Mouse (Mus musculus): ENCODE measurements around the gene Gm20388. TPM values are rescaled to one million over a fixed set of nuclear protein-coding genes. Genes with fewer than 3 reads are reported as not detected.

Gm20388 gene
- polyA plus RNA-seq, 1 experiment from 2014 or later = not detected

GRCm38 (mm10) chr8:120138958-120139357, 228.3 kb downstream of the Gm20388 start:
- Histone ChIP-seq H3K27me3 (ENCODE audit: control insufficient read depth, insufficient read depth, low read length) (no peaks in the 10 kb centered on the region), H3K36me3 (ENCODE audit: control insufficient read depth, insufficient read depth, low read length) (no peaks in the 10 kb centered on the region), H3K4me1 (ENCODE audit: control insufficient read depth, insufficient read depth, low read length) (peaks cover 3% of the 10 kb centered on the region; the same call in 1 of the 2 replicates), H3K4me2 (no peak overlapping the region), H3K9ac (ENCODE audit: low read length) (no peak overlapping the region), H3K9me3 (ENCODE audit: control insufficient read depth, low read length) (no peaks in the 10 kb centered on the region), H3K27ac (ENCODE audit: low read depth, low read length) (no peak overlapping the region), H3K4me3 (ENCODE audit: low read depth, low read length) (no peak overlapping the region)
- ATAC-seq (ENCODE audit: low FRiP score) (no peak), DNase-seq (ENCODE audit: low spot score, missing footprints) (no peak)
- 91% methylated on average over 2 of the region's 2 CpGs for WGBS

- no peak overlapping the region for H3K27ac ChIP-seq (ENCODE audit: low read depth, low read length)
- no peak for ATAC-seq (ENCODE audit: low FRiP score)
- no peak overlapping the region for H3K4me2 ChIP-seq
- H3K4me1 ChIP-seq (ENCODE audit: control insufficient read depth, insufficient read depth, low read length) = peaks cover 14% of the 10 kb centered on the region
- H3K36me3 ChIP-seq (ENCODE audit: control insufficient read depth, insufficient read depth, low read length) = no peaks in the 10 kb centered on the region
- no peak overlapping the region for H3K9ac ChIP-seq (ENCODE audit: low read length)
- WGBS = 83% methylated on average over 3 of the region's 3 CpGs
- H3K27me3 ChIP-seq (ENCODE audit: control insufficient read depth, insufficient read depth, low read length) = no peaks in the 10 kb centered on the region
- H3K9me3 ChIP-seq (ENCODE audit: control insufficient read depth, low read length) = no peaks in the 10 kb centered on the region
- no peak overlapping the region for H3K4me3 ChIP-seq (ENCODE audit: low read depth, low read length)
- no peak for DNase-seq (ENCODE audit: low spot score, missing footprints)
Measured at GRCm38 (mm10) chr8:120140769-120141168, 230.1 kb downstream of the Gm20388 start.

GRCm38 (mm10) chr8:120143911-120144651, 233.4 kb downstream of the Gm20388 start:
- H3K4me2 ChIP-seq = no peak overlapping the region

GRCm38 (mm10) chr8:120144652-120145301, 234.1 kb downstream of the Gm20388 start:
- DNase-seq (ENCODE audit: low spot score, missing footprints) = no peak
- no peaks in the 10 kb centered on the region for H3K9me3 ChIP-seq (ENCODE audit: control insufficient read depth, low read length)
- H3K4me3 ChIP-seq (ENCODE audit: low read depth, low read length) = no peak overlapping the region
- peak overlapping the region; percentile 12; the same call in 1 of the 2 replicates for H3K9ac ChIP-seq (ENCODE audit: low read length)
- H3K4me1 ChIP-seq (ENCODE audit: control insufficient read depth, insufficient read depth, low read length) = peaks cover 14% of the 10 kb centered on the region
- no peaks in the 10 kb centered on the region for H3K27me3 ChIP-seq (ENCODE audit: control insufficient read depth, insufficient read depth, low read length)
- peak overlapping the region; percentile 20; the same call in 1 of the 2 replicates for H3K27ac ChIP-seq (ENCODE audit: low read depth, low read length)
- no peaks in the 10 kb centered on the region for H3K36me3 ChIP-seq (ENCODE audit: control insufficient read depth, insufficient read depth, low read length)
- WGBS = 61% methylated on average over 12 of the region's 12 CpGs
- no peak overlapping the region for H3K4me2 ChIP-seq
- peak; percentile 30; the same call in 1 of the 2 replicates for ATAC-seq (ENCODE audit: low FRiP score)

More at GRCm38 (mm10) chr8:120143911-120144651, 233.4 kb downstream of the Gm20388 start:
- H3K27me3 ChIP-seq (ENCODE audit: control insufficient read depth, insufficient read depth, low read length) = no peaks in the 10 kb centered on the region
- no peaks in the 10 kb centered on the region for H3K9me3 ChIP-seq (ENCODE audit: control insufficient read depth, low read length)
- no peaks in the 10 kb centered on the region for H3K36me3 ChIP-seq (ENCODE audit: control insufficient read depth, insufficient read depth, low read length)
- H3K9ac ChIP-seq (ENCODE audit: low read length) = no peak overlapping the region
- DNase-seq (ENCODE audit: low spot score, missing footprints) (no peak), ATAC-seq (ENCODE audit: low FRiP score) (peak; percentile 59; the same call in 1 of the 2 replicates)
- WGBS = 71% methylated on average over 15 of the region's 15 CpGs
- no peak overlapping the region for H3K4me3 ChIP-seq (ENCODE audit: low read depth, low read length)
- peaks cover 14% of the 10 kb centered on the region for H3K4me1 ChIP-seq (ENCODE audit: control insufficient read depth, insufficient read depth, low read length)
- H3K27ac ChIP-seq (ENCODE audit: low read depth, low read length) = peak overlapping the region; percentile 33; the same call in 1 of the 2 replicates

- WGBS = 81% methylated on average over 1 of the region's 1 CpGs
- no peak overlapping the region for H3K4me2 ChIP-seq
- H3K9me3 ChIP-seq (ENCODE audit: control insufficient read depth, low read length) = no peaks in the 10 kb centered on the region
- ATAC-seq (ENCODE audit: low FRiP score) = no peak
- no peak for DNase-seq (ENCODE audit: low spot score, missing footprints)
- no peaks in the 10 kb centered on the region for H3K27me3 ChIP-seq (ENCODE audit: control insufficient read depth, insufficient read depth, low read length)
- H3K4me3 ChIP-seq (ENCODE audit: low read depth, low read length) = no peak overlapping the region
- no peaks in the 10 kb centered on the region for H3K36me3 ChIP-seq (ENCODE audit: control insufficient read depth, insufficient read depth, low read length)
- H3K9ac ChIP-seq (ENCODE audit: low read length) = no peak overlapping the region
- H3K27ac ChIP-seq (ENCODE audit: low read depth, low read length) = no peak overlapping the region
- H3K4me1 ChIP-seq (ENCODE audit: control insufficient read depth, insufficient read depth, low read length) = peaks cover 14% of the 10 kb centered on the region
Measured at GRCm38 (mm10) chr8:120146051-120146450, 235.4 kb downstream of the Gm20388 start.

GRCm38 (mm10) chr8:120150028-120150427, 239.4 kb downstream of the Gm20388 start:
- Histone ChIP-seq H3K9me3 (ENCODE audit: control insufficient read depth, low read length) (no peaks in the 10 kb centered on the region), H3K27ac (ENCODE audit: low read depth, low read length) (no peak overlapping the region), H3K4me2 (no peak overlapping the region), H3K36me3 (ENCODE audit: control insufficient read depth, insufficient read depth, low read length) (no peaks in the 10 kb centered on the region), H3K4me3 (ENCODE audit: low read depth, low read length) (no peak overlapping the region), H3K9ac (ENCODE audit: low read length) (no peak overlapping the region), H3K4me1 (ENCODE audit: control insufficient read depth, insufficient read depth, low read length) (peaks cover 9% of the 10 kb centered on the region), H3K27me3 (ENCODE audit: control insufficient read depth, insufficient read depth, low read length) (no peaks in the 10 kb centered on the region)
- ATAC-seq (ENCODE audit: low FRiP score) (no peak), DNase-seq (ENCODE audit: low spot score, missing footprints) (no peak)
- 78% methylated on average over 12 of the region's 12 CpGs for WGBS

- Histone ChIP-seq H3K27me3 (ENCODE audit: control insufficient read depth, insufficient read depth, low read length) (no peaks in the 10 kb centered on the region), H3K4me1 (ENCODE audit: control insufficient read depth, insufficient read depth, low read length) (peaks cover 11% of the 10 kb centered on the region), H3K9me3 (ENCODE audit: control insufficient read depth, low read length) (no peaks in the 10 kb centered on the region), H3K4me2 (no peak overlapping the region), H3K4me3 (ENCODE audit: low read depth, low read length) (no peak overlapping the region), H3K27ac (ENCODE audit: low read depth, low read length) (no peak overlapping the region), H3K36me3 (ENCODE audit: control insufficient read depth, insufficient read depth, low read length) (no peaks in the 10 kb centered on the region), H3K9ac (ENCODE audit: low read length) (no peak overlapping the region)
- no peak for ATAC-seq (ENCODE audit: low FRiP score)
- WGBS = 74% methylated on average over 9 of the region's 9 CpGs
- no peak for DNase-seq (ENCODE audit: low spot score, missing footprints)
Measured at GRCm38 (mm10) chr8:120151151-120151550, 240.5 kb downstream of the Gm20388 start.

GRCm38 (mm10) chr8:120152636-120153035, 242.0 kb downstream of the Gm20388 start:
- Histone ChIP-seq H3K36me3 (ENCODE audit: control insufficient read depth, insufficient read depth, low read length) (no peaks in the 10 kb centered on the region), H3K4me2 (no peak overlapping the region), H3K9me3 (ENCODE audit: control insufficient read depth, low read length) (no peaks in the 10 kb centered on the region), H3K4me1 (ENCODE audit: control insufficient read depth, insufficient read depth, low read length) (peaks cover 11% of the 10 kb centered on the region), H3K4me3 (ENCODE audit: low read depth, low read length) (no peak overlapping the region), H3K9ac (ENCODE audit: low read length) (no peak overlapping the region), H3K27ac (ENCODE audit: low read depth, low read length) (no peak overlapping the region), H3K27me3 (ENCODE audit: control insufficient read depth, insufficient read depth, low read length) (no peaks in the 10 kb centered on the region)
- 77% methylated on average over 7 of the region's 7 CpGs for WGBS
- ATAC-seq (ENCODE audit: low FRiP score) (no peak), DNase-seq (ENCODE audit: low spot score, missing footprints) (no peak)

- no peaks in the 10 kb centered on the region for H3K36me3 ChIP-seq (ENCODE audit: control insufficient read depth, insufficient read depth, low read length)
- DNase-seq (ENCODE audit: low spot score, missing footprints) (no peak), ATAC-seq (ENCODE audit: low FRiP score) (no peak)
- 0 out of 2 replicates have a peak, but pooled peaks cover 2% of the 10 kb centered on the region for H3K4me1 ChIP-seq (ENCODE audit: control insufficient read depth, insufficient read depth, low read length)
- H3K4me2 ChIP-seq = no peak overlapping the region
- WGBS = 88% methylated on average over 8 of the region's 8 CpGs
- H3K27ac ChIP-seq (ENCODE audit: low read depth, low read length) = no peak overlapping the region
- no peak overlapping the region for H3K4me3 ChIP-seq (ENCODE audit: low read depth, low read length)
- no peaks in the 10 kb centered on the region for H3K9me3 ChIP-seq (ENCODE audit: control insufficient read depth, low read length)
- no peaks in the 10 kb centered on the region for H3K27me3 ChIP-seq (ENCODE audit: control insufficient read depth, insufficient read depth, low read length)
- H3K9ac ChIP-seq (ENCODE audit: low read length) = no peak overlapping the region
Measured at GRCm38 (mm10) chr8:120160366-120160765, 249.7 kb downstream of the Gm20388 start.

Data from midbrain, embryonic 11.5 days (tissue).